Mouse (Mus musculus) brain, embryonic 14.5 days (tissue): ENCODE data around the gene Vmn2r83.

Experiments
- CTCF ChIP-seq: fragments of 200-500 bp; IDR thresholded peaks from 2 replicates; pipeline ENCODE4 v1.5.1; 2012; ENCODE audit warnings: inconsistent platforms, mild to moderate bottlenecking, moderate library complexity, borderline replicate concordance; ENCODE audit not compliant: insufficient read depth, insufficient read length; ENCODE audit errors: extremely low read depth
- POLR2A ChIP-seq: fragments of 200-500 bp; IDR thresholded peaks from 2 replicates; pipeline ENCODE4 v1.6.1; 2012; ENCODE audit warnings: mild to moderate bottlenecking, inconsistent platforms, borderline replicate concordance; ENCODE audit not compliant: poor library complexity, insufficient read depth, insufficient read length, severe bottlenecking; ENCODE audit errors: extremely low read depth

DNA sequence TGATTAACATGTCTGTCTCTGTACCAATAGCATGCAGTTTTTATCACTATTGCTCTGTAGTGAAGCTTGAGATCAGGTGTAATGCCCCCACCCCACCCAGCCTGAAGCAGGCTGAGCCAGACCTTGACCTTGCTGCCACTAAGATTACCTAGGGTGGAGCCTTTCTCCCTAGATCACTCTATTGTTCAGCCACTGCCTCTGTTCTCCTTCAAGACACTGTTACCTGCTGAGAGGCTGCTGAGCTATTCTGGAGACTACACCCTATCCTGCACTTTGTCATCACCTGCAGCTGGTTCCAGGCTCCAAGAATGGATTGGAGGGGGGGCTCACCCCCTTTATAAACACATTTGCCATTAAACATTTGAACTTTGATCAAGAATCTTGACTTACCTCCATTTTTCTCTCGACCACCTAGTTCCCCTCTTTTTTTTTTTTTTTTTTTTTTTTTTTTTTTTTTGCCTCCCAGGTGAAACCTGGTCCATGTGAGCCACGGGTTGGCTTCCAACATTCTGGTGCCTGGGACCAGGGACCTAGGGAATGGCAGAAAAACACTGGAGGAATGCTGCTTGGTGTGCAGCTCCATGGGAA lies 28.3 kb downstream of the Vmn2r83 start:
- TF ChIP-seq POLR2A, result no peak
- TF ChIP-seq CTCF, result no peak
